Mouse (Mus musculus): ENCODE measurements at regions not wholly inside any gene's neighbourhood (a gene's known extent, or its start where the extent isn't known, plus 50 kb on each side); places are given as distances from the start of the nearest gene placed in this dataset.
"Not testable (repeated sequence)": the region's sequence is repeated elsewhere in the genome, so short reads cannot be mapped to it uniquely, and the experiment has no call there.

GRCm38 (mm10) chr16:49522576-49522975 lies 176.5 kb upstream of the Ift57 start:
- Histone ChIP-seq H3K36me3 (ENCODE audit: control insufficient read depth, insufficient read depth, low read length) (no peaks in the 10 kb centered on the region), H3K27ac (ENCODE audit: insufficient read depth, low read length) (no peak overlapping the region), H3K27me3 (ENCODE audit: control insufficient read depth, insufficient read depth, low read length) (no peaks in the 10 kb centered on the region), H3K4me1 (ENCODE audit: control insufficient read depth, insufficient read depth, insufficient read length) (no peaks in the 10 kb centered on the region), H3K4me3 (ENCODE audit: extremely low read depth, insufficient read depth, insufficient read length) (no peak overlapping the region)
- no peak for DNase-seq (ENCODE audit: low read depth in 1 of 2, low spot score in 2 of 2)
- TF ChIP-seq CTCF (IDR thresholded peaks at IDR 0.05; ENCODE audit: extremely low read depth, insufficient read depth, insufficient read length, insufficient replicate concordance), result no peak
- TF ChIP-seq POLR2A (IDR thresholded peaks at IDR 0.05; ENCODE audit: low read depth, low read length), result no peak
- 82% methylated on average over 5 of the region's 5 CpGs for whole genome bisulfite sequencing

GRCm38 (mm10) chr16:49528618-49529017 lies 170.4 kb upstream of the Ift57 start:
- DNase-seq (ENCODE audit: low read depth in 1 of 2, low spot score in 2 of 2); H3K4me3 ChIP-seq (ENCODE audit: extremely low read depth, insufficient read depth, insufficient read length); H3K27me3 ChIP-seq (ENCODE audit: control insufficient read depth, insufficient read depth, low read length); H3K4me1 ChIP-seq (ENCODE audit: control insufficient read depth, insufficient read depth, insufficient read length); H3K36me3 ChIP-seq (ENCODE audit: control insufficient read depth, insufficient read depth, low read length); H3K27ac ChIP-seq (ENCODE audit: insufficient read depth, low read length): not testable (repeated sequence)
- 86% methylated on average over 2 of the region's 2 CpGs for WGBS

- no peaks in the 10 kb centered on the region for H3K27me3 ChIP-seq (ENCODE audit: control insufficient read depth, insufficient read depth, low read length)
- no peak overlapping the region for H3K27ac ChIP-seq (ENCODE audit: insufficient read depth, low read length)
- WGBS, result 62% methylated on average over 2 of the region's 2 CpGs
- no peaks in the 10 kb centered on the region for H3K4me1 ChIP-seq (ENCODE audit: control insufficient read depth, insufficient read depth, insufficient read length)
- H3K36me3 ChIP-seq (ENCODE audit: control insufficient read depth, insufficient read depth, low read length), result no peaks in the 10 kb centered on the region
- DNase-seq (ENCODE audit: low read depth in 1 of 2, low spot score in 2 of 2), result no peak
- no peak overlapping the region for H3K4me3 ChIP-seq (ENCODE audit: extremely low read depth, insufficient read depth, insufficient read length)
- TF ChIP-seq CTCF (IDR thresholded peaks at IDR 0.05; ENCODE audit: extremely low read depth, insufficient read depth, insufficient read length, insufficient replicate concordance) (no peak), POLR2A (IDR thresholded peaks at IDR 0.05; ENCODE audit: low read depth, low read length) (no peak)
These were observed 170.0 kb upstream of the Ift57 start for GRCm38 (mm10) chr16:49529060-49529459.

GRCm38 (mm10) chr16:49530051-49530450 lies 169.0 kb upstream of the Ift57 start:
- H3K4me1 ChIP-seq (ENCODE audit: control insufficient read depth, insufficient read depth, insufficient read length), result no peaks in the 10 kb centered on the region
- no peak overlapping the region for H3K27ac ChIP-seq (ENCODE audit: insufficient read depth, low read length)
- H3K27me3 ChIP-seq (ENCODE audit: control insufficient read depth, insufficient read depth, low read length), result no peaks in the 10 kb centered on the region
- no peaks in the 10 kb centered on the region for H3K36me3 ChIP-seq (ENCODE audit: control insufficient read depth, insufficient read depth, low read length)
- no peak for DNase-seq (ENCODE audit: low read depth in 1 of 2, low spot score in 2 of 2)
- 90% methylated on average over 5 of the region's 5 CpGs for WGBS
- TF ChIP-seq CTCF (IDR thresholded peaks at IDR 0.05; ENCODE audit: extremely low read depth, insufficient read depth, insufficient read length, insufficient replicate concordance), result no peak
- no peak for TF ChIP-seq POLR2A (IDR thresholded peaks at IDR 0.05; ENCODE audit: low read depth, low read length)
- H3K4me3 ChIP-seq (ENCODE audit: extremely low read depth, insufficient read depth, insufficient read length), result no peak overlapping the region

GRCm38 (mm10) chr16:49532071-49532686 lies 166.9 kb upstream of the Ift57 start:
- 91% methylated on average over 7 of the region's 7 CpGs for WGBS
- Histone ChIP-seq H3K4me1 (ENCODE audit: control insufficient read depth, insufficient read depth, insufficient read length) (no peaks in the 10 kb centered on the region), H3K27me3 (ENCODE audit: control insufficient read depth, insufficient read depth, low read length) (no peaks in the 10 kb centered on the region), H3K36me3 (ENCODE audit: control insufficient read depth, insufficient read depth, low read length) (no peaks in the 10 kb centered on the region), H3K27ac (ENCODE audit: insufficient read depth, low read length) (no peak overlapping the region), H3K4me3 (ENCODE audit: extremely low read depth, insufficient read depth, insufficient read length) (no peak overlapping the region)
- no peak for DNase-seq (ENCODE audit: low read depth in 1 of 2, low spot score in 2 of 2)
- TF ChIP-seq POLR2A (IDR thresholded peaks at IDR 0.05; ENCODE audit: low read depth, low read length), result no peak
- no peak for TF ChIP-seq CTCF (IDR thresholded peaks at IDR 0.05; ENCODE audit: extremely low read depth, insufficient read depth, insufficient read length, insufficient replicate concordance)

- Histone ChIP-seq H3K4me1 (ENCODE audit: control insufficient read depth, insufficient read depth, insufficient read length) (no peaks in the 10 kb centered on the region), H3K27me3 (ENCODE audit: control insufficient read depth, insufficient read depth, low read length) (no peaks in the 10 kb centered on the region), H3K4me3 (ENCODE audit: extremely low read depth, insufficient read depth, insufficient read length) (no peak overlapping the region), H3K36me3 (ENCODE audit: control insufficient read depth, insufficient read depth, low read length) (no peaks in the 10 kb centered on the region), H3K27ac (ENCODE audit: insufficient read depth, low read length) (no peak overlapping the region)
- TF ChIP-seq POLR2A (IDR thresholded peaks at IDR 0.05; ENCODE audit: low read depth, low read length), result no peak
- TF ChIP-seq CTCF (IDR thresholded peaks at IDR 0.05; ENCODE audit: extremely low read depth, insufficient read depth, insufficient read length, insufficient replicate concordance), result no peak
- DNase-seq (ENCODE audit: low read depth in 1 of 2, low spot score in 2 of 2), result no peak
- 73% methylated on average over 4 of the region's 4 CpGs for WGBS
These were observed 165.5 kb upstream of the Ift57 start for GRCm38 (mm10) chr16:49533498-49533998.

- Histone ChIP-seq H3K27ac (ENCODE audit: insufficient read depth, low read length) (no peak overlapping the region), H3K4me1 (ENCODE audit: control insufficient read depth, insufficient read depth, insufficient read length) (no peaks in the 10 kb centered on the region), H3K27me3 (ENCODE audit: control insufficient read depth, insufficient read depth, low read length) (no peaks in the 10 kb centered on the region), H3K4me3 (ENCODE audit: extremely low read depth, insufficient read depth, insufficient read length) (no peak overlapping the region), H3K36me3 (ENCODE audit: control insufficient read depth, insufficient read depth, low read length) (no peaks in the 10 kb centered on the region)
- TF ChIP-seq CTCF (IDR thresholded peaks at IDR 0.05; ENCODE audit: extremely low read depth, insufficient read depth, insufficient read length, insufficient replicate concordance) (no peak), POLR2A (IDR thresholded peaks at IDR 0.05; ENCODE audit: low read depth, low read length) (no peak)
- no peak for DNase-seq (ENCODE audit: low read depth in 1 of 2, low spot score in 2 of 2)
- WGBS, result 81% methylated on average over 3 of the region's 3 CpGs
These were observed 148.8 kb upstream of the Ift57 start for GRCm38 (mm10) chr16:49550231-49550630.

Data from spleen, adult 2 months (tissue).